Mouse (Mus musculus) left cerebral cortex, adult 2 months (tissue): ENCODE measurements around the gene Rnf114. TPM values are rescaled to one million over a fixed set of nuclear protein-coding genes. Genes with fewer than 3 reads are reported as not detected.

ENCODE experiments used
- DNase-seq, 2 experiments: peaks; one replicate each; pipeline ENCODE4 v3.0.0; 2021 to 2022; ENCODE audit warnings: low spot score in 2 of 2, mixed read lengths in 1 of 2; ENCODE audit errors: extremely low spot score in 1 of 2
- H3K27ac ChIP-seq: fragments of 200-600 bp; 2 replicates; pipeline ENCODE4 v1.8.1; 2022
- H3K4me3 ChIP-seq: fragments of 200-600 bp; 2 replicates; pipeline ENCODE4 v1.8.1; 2022
- CTCF ChIP-seq: fragments of 200-600 bp; IDR thresholded peaks from 2 replicates; pipeline ENCODE4 v1.8.1; 2022; ENCODE audit warnings: antibody characterized with exemption, mild to moderate bottlenecking, moderate library complexity
- intact Hi-C: fragments of 180-260 bp; cut with DNase I; formaldehyde crosslinking; loops from one replicate; pipeline ENCODE4 v1.15.1; 2025
- total RNA-seq, 2 experiments: library from RNA; stranded (reverse); gene quantifications; 2 replicates each; pipeline ENCODE4 v1.2.3; 2021

The Rnf114 gene
- total RNA-seq, 2 experiments from 2014 or later = 54.9 to 57.3 TPM

DNA sequence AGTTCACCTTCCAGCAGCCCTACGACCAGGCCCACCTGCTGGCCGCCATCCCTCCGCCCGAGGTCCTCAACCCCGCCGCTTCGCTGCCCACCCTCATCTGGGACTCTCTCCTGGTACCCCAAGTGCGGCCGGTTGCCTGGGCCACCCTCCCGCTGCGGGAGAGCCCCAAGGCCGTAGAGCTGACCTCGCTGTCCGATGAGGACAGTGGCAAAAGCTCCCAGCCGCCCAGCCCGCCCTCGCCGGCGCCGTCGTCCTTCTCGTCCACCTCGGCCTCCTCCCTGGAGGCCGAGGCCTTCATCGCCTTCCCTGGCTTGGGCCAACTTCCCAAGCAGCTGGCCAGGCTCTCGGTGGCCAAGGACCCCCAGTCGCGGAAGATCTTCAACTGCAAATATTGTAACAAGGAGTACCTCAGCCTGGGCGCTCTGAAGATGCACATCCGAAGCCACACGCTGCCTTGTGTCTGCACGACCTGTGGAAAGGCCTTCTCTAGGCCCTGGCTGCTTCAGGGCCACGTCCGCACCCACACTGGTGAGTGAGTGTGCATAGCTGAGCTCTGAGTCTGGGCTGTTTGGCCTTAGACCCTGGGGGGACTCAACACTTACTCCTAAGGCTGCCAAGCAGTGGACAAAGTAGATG, 46.3 kb downstream of the Rnf114 start:
- Histone ChIP-seq H3K27ac (no peak overlapping the region), H3K4me3 (peak overlapping the region; percentile 36)
- no peak for DNase-seq
- no peak for TF ChIP-seq CTCF
- intact Hi-C loops = loop anchor here (5.0 kb wide), 1 partner anchor 359 kb away; no protein-coding TSS in a partner anchor

DNA sequence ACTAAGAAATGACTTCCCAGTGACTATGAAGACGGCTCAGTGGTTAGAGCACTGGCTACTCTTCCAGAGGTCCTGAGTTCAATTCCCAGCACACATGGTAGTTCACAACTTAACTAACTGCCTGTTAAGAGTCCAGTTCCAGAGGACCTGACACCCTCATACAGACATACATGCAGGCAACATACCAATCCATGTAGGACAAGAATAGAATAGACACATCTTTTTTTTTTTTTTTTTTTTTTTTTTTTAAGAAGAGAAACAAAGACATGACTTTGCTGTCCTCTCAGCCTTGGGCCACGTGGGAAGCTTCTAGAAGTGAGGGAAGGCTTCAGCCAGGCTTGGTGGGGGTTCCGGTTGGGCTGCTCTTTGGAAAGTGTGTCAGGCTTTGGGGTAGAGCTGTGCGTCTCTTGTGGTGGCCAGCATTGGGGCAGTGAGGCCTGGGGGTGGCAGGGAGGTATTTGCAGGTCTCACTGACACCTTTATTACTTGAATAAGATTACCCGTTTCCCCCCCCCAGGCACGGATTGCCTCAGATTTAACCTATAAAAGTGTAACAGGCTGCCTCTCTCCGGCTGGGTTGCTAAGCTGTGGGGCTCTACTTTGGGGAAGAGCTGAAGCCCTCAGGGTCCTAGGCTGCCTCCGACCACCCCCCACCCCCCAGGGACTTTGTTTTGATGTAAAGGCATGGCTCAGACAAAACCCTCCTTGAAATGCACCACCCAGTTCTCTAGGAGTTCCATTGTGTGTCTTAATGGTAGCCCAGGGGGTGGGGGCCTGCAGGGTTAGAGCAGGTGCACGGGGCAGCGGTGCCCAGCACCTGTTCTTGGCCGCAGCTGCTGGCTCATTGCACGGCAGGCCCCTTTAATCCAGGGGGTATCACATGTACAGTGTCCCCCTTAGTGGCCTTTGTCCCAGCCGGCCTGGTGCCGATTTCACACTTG, 47.4 kb downstream of the Rnf114 start:
- Histone ChIP-seq H3K4me3 (no peak overlapping the region), H3K27ac (no peak overlapping the region)
- no peak for DNase-seq
- no peak for TF ChIP-seq CTCF
- intact Hi-C loops = loop anchor here (5.0 kb wide), 1 partner anchor 357 kb away; no protein-coding TSS in a partner anchor

DNA sequence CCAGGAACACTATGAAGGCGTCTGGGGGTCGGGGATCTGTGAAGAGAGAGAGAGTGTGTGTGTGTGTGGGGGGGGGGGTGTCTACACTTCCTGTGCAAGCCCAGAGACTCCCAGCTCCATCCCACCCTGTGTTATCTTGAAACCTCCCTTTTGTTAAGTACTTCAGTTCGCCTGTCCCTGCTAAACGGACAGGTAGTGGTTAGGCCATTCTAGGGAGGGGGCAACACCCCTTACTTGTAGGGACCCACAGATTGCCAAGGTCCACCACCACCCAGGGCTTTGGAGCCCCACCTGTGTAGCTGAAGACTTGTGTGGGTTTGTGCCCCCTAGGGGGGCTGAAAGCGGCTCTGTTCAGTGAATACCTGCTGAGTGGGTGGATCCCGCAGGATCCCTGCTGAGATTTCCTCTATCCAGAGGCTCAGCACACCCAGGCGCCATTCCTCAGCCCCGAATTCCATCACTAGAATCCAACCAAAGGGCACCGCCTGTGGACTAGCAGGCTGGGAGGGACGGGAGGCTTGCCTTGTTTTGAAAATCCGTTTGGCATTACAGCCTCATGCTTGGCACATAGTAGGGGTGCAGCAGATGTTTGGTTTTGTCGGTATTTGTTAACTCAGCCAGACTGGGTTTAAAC, 48.1 kb downstream of the Rnf114 start:
- no peak for DNase-seq
- Histone ChIP-seq H3K27ac (no peak overlapping the region), H3K4me3 (no peak overlapping the region)
- intact Hi-C loops = no loop called here
- no peak for TF ChIP-seq CTCF

DNA sequence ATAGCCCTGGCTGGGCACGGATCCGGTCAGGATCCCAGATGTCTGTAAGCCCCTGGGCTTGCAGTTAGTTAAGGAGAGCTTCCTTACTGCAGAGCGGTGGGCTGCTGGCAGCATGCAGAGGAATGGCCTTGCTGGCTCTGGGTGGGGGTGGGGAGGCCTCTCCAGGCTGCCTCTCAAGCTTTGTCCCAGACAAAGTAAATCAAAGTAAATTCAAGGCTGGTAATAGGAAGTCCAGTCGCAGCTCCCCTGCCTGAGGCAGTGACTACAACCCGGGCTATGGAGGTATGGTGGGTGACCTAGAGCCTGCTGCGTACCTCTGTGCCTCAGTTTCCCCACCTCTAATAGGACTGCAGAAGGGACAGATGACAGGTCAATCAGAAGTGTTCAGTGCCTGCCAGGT, 48.9 kb downstream of the Rnf114 start:
- no peak for TF ChIP-seq CTCF

DNA sequence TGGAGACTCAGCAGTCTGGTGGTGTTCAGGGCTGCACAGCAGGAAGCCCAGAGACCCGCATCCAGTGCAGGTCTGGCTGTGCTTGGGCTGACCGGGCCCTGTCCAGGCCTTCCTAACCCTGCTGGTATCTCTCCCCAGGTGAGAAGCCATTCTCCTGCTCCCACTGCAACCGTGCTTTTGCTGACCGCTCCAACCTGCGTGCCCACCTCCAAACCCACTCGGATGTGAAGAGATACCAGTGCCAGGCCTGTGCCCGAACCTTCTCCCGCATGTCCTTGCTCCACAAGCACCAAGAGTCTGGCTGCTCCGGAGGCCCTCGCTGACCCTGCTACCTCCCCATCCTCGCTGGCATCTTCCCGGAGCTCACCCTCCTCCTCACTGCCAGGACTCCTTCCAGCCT, 49.3 kb downstream of the Rnf114 start:
- DNase-seq = no peak
- intact Hi-C loops = no loop called here
- H3K4me3 ChIP-seq = no peak overlapping the region
- H3K27ac ChIP-seq = no peak overlapping the region
- no peak for TF ChIP-seq CTCF

More for the DNA sequence above, 48.9 kb downstream of the Rnf114 start:
- Histone ChIP-seq H3K4me3 (no peak overlapping the region), H3K27ac (no peak overlapping the region)
- no peak for DNase-seq
- intact Hi-C loops = no loop called here

DNA sequence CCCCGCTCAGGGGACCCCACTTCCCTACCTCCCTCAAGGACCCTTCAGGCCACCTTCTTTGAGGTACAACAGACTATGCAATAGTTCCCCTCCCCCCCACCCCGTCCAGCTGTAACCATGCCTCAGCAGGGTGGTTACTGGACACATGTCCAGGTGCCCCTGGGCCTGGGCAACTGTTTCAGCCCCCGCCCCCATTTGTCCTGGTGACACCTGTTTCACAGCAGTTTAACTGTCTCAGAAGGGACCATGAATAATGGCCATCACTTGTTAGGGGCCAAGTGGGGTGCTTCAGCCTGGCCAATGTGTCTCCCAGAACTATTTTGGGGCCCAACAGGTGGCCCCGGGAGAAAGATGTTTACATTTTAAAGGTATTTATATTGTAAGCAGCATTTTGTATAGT, 49.9 kb downstream of the Rnf114 start:
- intact Hi-C loops = no loop called here
- H3K27ac ChIP-seq = no peak overlapping the region
- H3K4me3 ChIP-seq = no peak overlapping the region
- no peak for TF ChIP-seq CTCF
- DNase-seq = no peak

DNA sequence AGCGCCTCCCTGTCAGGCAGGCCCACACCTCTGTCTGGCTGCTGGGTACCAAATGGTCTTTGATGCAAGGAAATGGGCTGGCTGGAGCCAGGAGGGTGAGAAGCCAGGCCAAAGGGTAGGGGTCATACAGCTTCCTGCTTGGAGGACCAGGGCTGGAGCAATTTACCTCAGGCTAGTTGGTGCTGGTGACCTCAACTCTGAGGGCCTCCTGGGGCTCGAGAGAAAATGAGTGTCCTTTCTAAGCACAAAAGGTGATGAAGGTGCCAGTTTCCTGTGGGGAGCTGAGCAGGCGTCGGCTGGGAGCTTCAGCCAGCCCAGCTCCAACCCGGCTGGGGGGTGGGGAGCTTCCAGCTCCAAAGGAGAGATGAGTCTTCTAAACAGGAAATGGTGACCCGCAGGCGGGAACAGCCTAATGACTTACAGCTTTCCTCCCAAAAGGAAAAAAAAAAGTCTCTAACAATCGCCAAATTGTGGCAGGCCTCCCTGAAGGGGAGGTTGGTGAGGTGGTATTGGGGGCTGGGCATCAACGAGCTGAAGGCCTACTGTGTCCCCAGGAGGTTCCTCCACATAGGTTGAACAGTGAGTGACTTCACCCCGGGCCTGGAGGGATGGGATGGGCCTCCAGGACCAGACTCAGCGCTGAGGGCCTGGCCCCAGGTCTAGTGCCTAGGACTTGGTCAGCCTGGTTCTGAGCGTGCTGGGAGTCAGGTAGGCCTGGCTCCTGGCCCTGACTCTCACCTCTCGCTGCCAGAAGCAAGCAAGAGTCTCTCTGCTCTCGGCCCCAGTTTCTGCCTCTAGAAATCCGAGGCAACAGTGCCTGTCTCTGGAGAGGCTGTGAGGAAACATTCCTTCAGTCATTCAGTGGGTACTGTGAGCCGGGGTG, 50.9 kb downstream of the Rnf114 start:
- DNase-seq = no peak
- no peak overlapping the region for H3K4me3 ChIP-seq
- TF ChIP-seq CTCF = no peak
- intact Hi-C loops = loop anchor here (1.0 kb wide), 1 partner anchor 30 kb away; no protein-coding TSS in a partner anchor
- H3K27ac ChIP-seq = peak overlapping the region; percentile 8; the same call in 1 of the 2 replicates

DNA sequence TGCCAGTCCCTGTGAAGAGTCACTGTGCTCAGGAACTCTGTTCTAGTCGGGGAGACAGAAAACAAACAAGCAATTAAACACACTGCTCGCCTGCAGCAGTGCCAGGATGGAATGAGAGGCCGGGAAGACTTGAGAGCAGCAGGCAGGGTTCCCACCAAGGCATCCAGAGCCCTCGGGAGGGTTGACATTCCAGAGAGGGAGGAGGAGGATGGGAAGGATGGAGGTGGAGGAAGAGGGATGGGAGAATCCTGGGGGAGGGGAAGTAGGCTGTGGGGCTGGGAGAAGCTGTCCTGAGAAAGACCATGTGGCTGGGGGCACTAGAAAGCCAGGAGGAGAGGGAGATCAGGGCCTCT, 51.5 kb downstream of the Rnf114 start:
- intact Hi-C loops = no loop called here
- no peak for DNase-seq
- H3K27ac ChIP-seq = 0 out of 2 replicates have a peak overlapping the region, but pooled peaks have one; percentile 8
- no peak overlapping the region for H3K4me3 ChIP-seq
- no peak for TF ChIP-seq CTCF

DNA sequence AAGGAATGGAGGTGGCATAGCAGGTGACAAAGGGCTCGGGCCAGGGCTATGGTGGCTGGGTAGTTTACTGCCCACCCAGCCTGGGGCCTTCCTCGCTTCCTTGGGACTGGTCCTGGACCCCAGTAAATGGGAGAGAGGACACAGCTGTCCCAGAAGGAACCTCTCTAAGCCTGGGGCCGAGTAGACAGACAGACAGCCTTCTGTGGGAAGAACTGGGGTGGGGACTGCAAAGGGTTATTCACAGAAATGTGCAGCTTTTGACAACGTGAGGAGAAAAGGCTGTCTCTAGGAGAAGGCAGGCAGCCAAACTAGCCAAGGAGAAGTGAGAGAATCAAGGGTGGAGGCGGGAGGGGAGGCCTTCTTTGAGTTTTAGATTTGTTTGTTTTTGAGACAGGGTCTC, 52.0 kb downstream of the Rnf114 start:
- Histone ChIP-seq H3K4me3 (no peak overlapping the region), H3K27ac (no peak overlapping the region)
- no peak for DNase-seq
- intact Hi-C loops = no loop called here
- no peak for TF ChIP-seq CTCF

DNA sequence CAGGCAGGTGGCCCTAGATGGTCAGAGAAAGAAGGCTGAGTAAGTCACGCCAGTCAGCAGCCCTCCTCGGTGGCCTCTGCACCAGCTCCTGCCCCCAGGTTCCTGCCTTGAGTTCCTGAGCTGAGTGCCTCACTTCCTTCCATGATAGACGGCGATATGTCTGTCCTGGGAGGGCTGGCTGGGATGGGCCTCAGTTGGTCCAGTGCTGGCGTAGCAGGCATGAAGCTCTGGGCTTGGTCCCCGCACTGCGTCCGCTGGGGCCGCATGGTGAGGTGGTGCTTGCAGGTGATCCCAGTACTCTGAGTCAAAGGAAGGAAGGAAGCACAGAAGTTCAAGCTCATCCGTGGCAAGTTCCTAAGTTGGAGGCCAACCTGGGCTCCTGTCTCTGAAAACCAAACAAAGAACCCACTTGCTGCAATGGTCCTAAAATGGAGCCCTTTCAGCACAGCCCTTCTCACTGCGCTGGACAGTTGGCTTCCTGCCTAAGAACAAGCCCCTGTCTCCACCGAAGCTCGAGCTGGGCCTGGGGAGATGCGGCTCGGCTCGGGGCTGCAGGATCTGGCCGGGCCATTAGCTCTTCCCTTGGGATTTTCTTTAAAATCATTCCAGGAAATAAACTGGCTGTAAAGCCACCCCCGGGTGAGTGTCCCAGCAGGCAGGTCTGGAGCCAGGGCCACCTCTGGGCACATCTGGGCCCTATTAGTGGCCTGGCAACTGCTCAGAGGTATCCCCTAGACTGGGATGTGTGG, 54.2 kb downstream of the Rnf114 start:
- Histone ChIP-seq H3K27ac (no peak overlapping the region), H3K4me3 (no peak overlapping the region)
- no peak for DNase-seq
- intact Hi-C loops = no loop called here
- TF ChIP-seq CTCF = no peak
